Mouse (Mus musculus): ENCODE data around the gene Psma6. TPM values are rescaled to one million over a fixed set of nuclear protein-coding genes. Genes with fewer than 3 reads are reported as not detected.
A peak's percentile ranks its signal among the peaks of the same experiment; 100 is the strongest.

Gene Psma6
- polyA plus RNA-seq, 1 experiment from 2014 or later: 448 TPM

- Histone ChIP-seq H3K9ac (replicated peaks; ENCODE audit: low read length) (no peak overlapping the region), H3K4me3 (replicated peaks; ENCODE audit: low read depth, low read length) (no peak overlapping the region), H3K27me3 (ENCODE audit: control insufficient read depth, insufficient read depth, low read length) (no peaks in the 10 kb centered on the region), H3K4me1 (ENCODE audit: control insufficient read depth, insufficient read depth, low read length) (peaks cover 11% of the 10 kb centered on the region), H3K9me3 (ENCODE audit: control insufficient read depth, low read length) (no peaks in the 10 kb centered on the region), H3K36me3 (ENCODE audit: control insufficient read depth, insufficient read depth, low read length) (no peaks in the 10 kb centered on the region), H3K4me2 (ENCODE audit: low read length) (no peak overlapping the region), H3K27ac (replicated peaks; ENCODE audit: low read depth, low read length) (no peak overlapping the region)
- 80% methylated on average over 5 of the region's 5 CpGs for WGBS
- ATAC-seq (ENCODE audit: low FRiP score, low TSS enrichment): no peak
- no peak for DNase-seq
Measured at GRCm38 (mm10) chr12:55440416-55440815, 56.4 kb downstream of the Psma6 start.

- DNase-seq (no peak), ATAC-seq (ENCODE audit: low FRiP score, low TSS enrichment) (no peak)
- H3K36me3 ChIP-seq (ENCODE audit: control insufficient read depth, insufficient read depth, low read length): no peaks in the 10 kb centered on the region
- no peaks in the 10 kb centered on the region for H3K27me3 ChIP-seq (ENCODE audit: control insufficient read depth, insufficient read depth, low read length)
- no peaks in the 10 kb centered on the region for H3K9me3 ChIP-seq (ENCODE audit: control insufficient read depth, low read length)
- H3K4me2 ChIP-seq (ENCODE audit: low read length): no peak overlapping the region
- no peak overlapping the region for H3K27ac ChIP-seq (replicated peaks; ENCODE audit: low read depth, low read length)
- WGBS: 85% methylated on average over 1 of the region's 1 CpGs
- no peak overlapping the region for H3K9ac ChIP-seq (replicated peaks; ENCODE audit: low read length)
- peaks cover 19% of the 10 kb centered on the region for H3K4me1 ChIP-seq (ENCODE audit: control insufficient read depth, insufficient read depth, low read length)
- no peak overlapping the region for H3K4me3 ChIP-seq (replicated peaks; ENCODE audit: low read depth, low read length)
Measured at GRCm38 (mm10) chr12:55442245-55442644, 58.2 kb downstream of the Psma6 start.

- H3K27me3 ChIP-seq (ENCODE audit: control insufficient read depth, insufficient read depth, low read length): no peaks in the 10 kb centered on the region
- peak; percentile 59 for DNase-seq
- WGBS: 66% methylated on average over 9 of the region's 9 CpGs
- no peak overlapping the region for H3K9ac ChIP-seq (replicated peaks; ENCODE audit: low read length)
- H3K27ac ChIP-seq (replicated peaks; ENCODE audit: low read depth, low read length): no peak overlapping the region
- H3K4me2 ChIP-seq (ENCODE audit: low read length): no peak overlapping the region
- H3K36me3 ChIP-seq (ENCODE audit: control insufficient read depth, insufficient read depth, low read length): no peaks in the 10 kb centered on the region
- no peaks in the 10 kb centered on the region for H3K9me3 ChIP-seq (ENCODE audit: control insufficient read depth, low read length)
- peaks cover 18% of the 10 kb centered on the region for H3K4me1 ChIP-seq (ENCODE audit: control insufficient read depth, insufficient read depth, low read length)
- H3K4me3 ChIP-seq (replicated peaks; ENCODE audit: low read depth, low read length): no peak overlapping the region
- no peak for ATAC-seq (ENCODE audit: low FRiP score, low TSS enrichment)
Measured at GRCm38 (mm10) chr12:55442861-55443850, 59.1 kb downstream of the Psma6 start.

- WGBS: 88% methylated on average over 4 of the region's 4 CpGs
- peaks cover 10% of the 10 kb centered on the region for H3K4me1 ChIP-seq (ENCODE audit: control insufficient read depth, insufficient read depth, low read length)
- H3K9ac ChIP-seq (replicated peaks; ENCODE audit: low read length): no peak overlapping the region
- no peaks in the 10 kb centered on the region for H3K36me3 ChIP-seq (ENCODE audit: control insufficient read depth, insufficient read depth, low read length)
- H3K4me2 ChIP-seq (ENCODE audit: low read length): no peak overlapping the region
- H3K4me3 ChIP-seq (replicated peaks; ENCODE audit: low read depth, low read length): no peak overlapping the region
- H3K27ac ChIP-seq (replicated peaks; ENCODE audit: low read depth, low read length): no peak overlapping the region
- DNase-seq (no peak), ATAC-seq (ENCODE audit: low FRiP score, low TSS enrichment) (no peak)
- H3K9me3 ChIP-seq (ENCODE audit: control insufficient read depth, low read length): no peaks in the 10 kb centered on the region
- no peaks in the 10 kb centered on the region for H3K27me3 ChIP-seq (ENCODE audit: control insufficient read depth, insufficient read depth, low read length)
Measured at GRCm38 (mm10) chr12:55444031-55444451, 60.0 kb downstream of the Psma6 start.

GRCm38 (mm10) chr12:55445583-55445982 is 61.6 kb downstream of the Psma6 start:
- Histone ChIP-seq H3K9me3 (ENCODE audit: control insufficient read depth, low read length) (no peaks in the 10 kb centered on the region), H3K4me2 (ENCODE audit: low read length) (no peak overlapping the region), H3K9ac (replicated peaks; ENCODE audit: low read length) (no peak overlapping the region), H3K4me3 (replicated peaks; ENCODE audit: low read depth, low read length) (no peak overlapping the region), H3K36me3 (ENCODE audit: control insufficient read depth, insufficient read depth, low read length) (no peaks in the 10 kb centered on the region), H3K27me3 (ENCODE audit: control insufficient read depth, insufficient read depth, low read length) (no peaks in the 10 kb centered on the region), H3K4me1 (ENCODE audit: control insufficient read depth, insufficient read depth, low read length) (peaks cover 8% of the 10 kb centered on the region; the same call in 1 of the 2 replicates), H3K27ac (replicated peaks; ENCODE audit: low read depth, low read length) (no peak overlapping the region)
- DNase-seq (no peak), ATAC-seq (ENCODE audit: low FRiP score, low TSS enrichment) (no peak)
- WGBS: 94% methylated on average over 4 of the region's 4 CpGs

GRCm38 (mm10) chr12:55446366-55446745 is 62.3 kb downstream of the Psma6 start:
- Histone ChIP-seq H3K4me3 (replicated peaks; ENCODE audit: low read depth, low read length) (no peak overlapping the region), H3K4me1 (ENCODE audit: control insufficient read depth, insufficient read depth, low read length) (peaks cover 8% of the 10 kb centered on the region; the same call in 1 of the 2 replicates), H3K4me2 (ENCODE audit: low read length) (no peak overlapping the region), H3K36me3 (ENCODE audit: control insufficient read depth, insufficient read depth, low read length) (no peaks in the 10 kb centered on the region), H3K9me3 (ENCODE audit: control insufficient read depth, low read length) (no peaks in the 10 kb centered on the region), H3K27ac (replicated peaks; ENCODE audit: low read depth, low read length) (peak overlapping the region; percentile 82), H3K9ac (replicated peaks; ENCODE audit: low read length) (no peak overlapping the region; the same call in 1 of the 2 replicates), H3K27me3 (ENCODE audit: control insufficient read depth, insufficient read depth, low read length) (no peaks in the 10 kb centered on the region)
- ATAC-seq (ENCODE audit: low FRiP score, low TSS enrichment): peak; percentile 35; the same call in 1 of the 2 replicates
- 88% methylated on average over 4 of the region's 4 CpGs for WGBS
- no peak for DNase-seq

GRCm38 (mm10) chr12:55446746-55447395 is 62.8 kb downstream of the Psma6 start:
- 35% methylated on average over 13 of the region's 13 CpGs for WGBS
- ATAC-seq (ENCODE audit: low FRiP score, low TSS enrichment) (peak; percentile 87), DNase-seq (peak; percentile 77)
- Histone ChIP-seq H3K4me3 (replicated peaks; ENCODE audit: low read depth, low read length) (no peak overlapping the region), H3K4me2 (ENCODE audit: low read length) (no peak overlapping the region), H3K27ac (replicated peaks; ENCODE audit: low read depth, low read length) (peak overlapping the region; percentile 82), H3K9me3 (ENCODE audit: control insufficient read depth, low read length) (no peaks in the 10 kb centered on the region), H3K9ac (replicated peaks; ENCODE audit: low read length) (no peak overlapping the region; the same call in 1 of the 2 replicates), H3K4me1 (ENCODE audit: control insufficient read depth, insufficient read depth, low read length) (peaks cover 8% of the 10 kb centered on the region; the same call in 1 of the 2 replicates), H3K27me3 (ENCODE audit: control insufficient read depth, insufficient read depth, low read length) (no peaks in the 10 kb centered on the region), H3K36me3 (ENCODE audit: control insufficient read depth, insufficient read depth, low read length) (no peaks in the 10 kb centered on the region)

GRCm38 (mm10) chr12:55447396-55447760 is 63.4 kb downstream of the Psma6 start:
- DNase-seq (no peak), ATAC-seq (ENCODE audit: low FRiP score, low TSS enrichment) (no peak)
- 77% methylated on average over 11 of the region's 11 CpGs for WGBS
- no peaks in the 10 kb centered on the region for H3K9me3 ChIP-seq (ENCODE audit: control insufficient read depth, low read length)
- H3K4me2 ChIP-seq (ENCODE audit: low read length): no peak overlapping the region
- no peaks in the 10 kb centered on the region for H3K27me3 ChIP-seq (ENCODE audit: control insufficient read depth, insufficient read depth, low read length)
- no peaks in the 10 kb centered on the region for H3K36me3 ChIP-seq (ENCODE audit: control insufficient read depth, insufficient read depth, low read length)
- peaks cover 8% of the 10 kb centered on the region; the same call in 1 of the 2 replicates for H3K4me1 ChIP-seq (ENCODE audit: control insufficient read depth, insufficient read depth, low read length)
- H3K27ac ChIP-seq (replicated peaks; ENCODE audit: low read depth, low read length): peak overlapping the region; percentile 82
- H3K9ac ChIP-seq (replicated peaks; ENCODE audit: low read length): no peak overlapping the region
- no peak overlapping the region for H3K4me3 ChIP-seq (replicated peaks; ENCODE audit: low read depth, low read length)

Measured in midbrain, embryonic 14.5 days (tissue).